Mouse (Mus musculus) testis, postnatal 10 days (tissue): ENCODE results near the gene Map4k1.

Source experiments
- DNase-seq: peaks from one replicate; pipeline ENCODE4 v3.0.0; 2021; ENCODE audit warnings: low spot score

The Map4k1 gene

GRCm38 (mm10) chr7:28977556-28977955 lies 4.3 kb upstream of the Map4k1 start:
- DNase-seq = no peak

GRCm38 (mm10) chr7:28982274-28983013 lies 594 bp downstream of the Map4k1 start:
- no peak for DNase-seq

GRCm38 (mm10) chr7:28983141-28983564 lies 1.3 kb downstream of the Map4k1 start:
- no peak for DNase-seq

- no peak for DNase-seq
These were observed 2.0 kb downstream of the Map4k1 start for GRCm38 (mm10) chr7:28983849-28984248.

DNA sequence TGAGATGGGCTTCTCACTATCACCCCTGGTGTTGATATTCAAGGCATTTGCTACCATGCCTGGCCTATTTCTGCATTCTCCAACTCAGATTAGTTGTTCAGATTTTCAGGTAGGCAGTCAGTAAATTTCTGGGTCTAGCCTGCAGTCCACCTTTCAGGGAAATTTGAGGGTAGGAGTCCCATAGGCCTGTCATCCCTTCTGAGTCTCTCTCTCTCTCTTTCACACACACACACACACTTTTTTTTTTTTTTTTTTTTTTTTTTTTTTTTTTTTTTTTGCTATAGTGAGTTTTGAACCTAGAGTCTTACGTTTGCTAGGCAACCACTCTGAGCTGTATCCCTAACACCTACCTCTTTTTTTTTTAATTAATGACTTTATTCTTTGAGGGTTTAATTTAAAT lies 2.6 kb downstream of the Map4k1 start:
- DNase-seq = no peak

GRCm38 (mm10) chr7:28985207-28985606 lies 3.4 kb downstream of the Map4k1 start:
- DNase-seq = no peak

GRCm38 (mm10) chr7:28990766-28991273 lies 9.0 kb downstream of the Map4k1 start:
- DNase-seq = no peak

DNA sequence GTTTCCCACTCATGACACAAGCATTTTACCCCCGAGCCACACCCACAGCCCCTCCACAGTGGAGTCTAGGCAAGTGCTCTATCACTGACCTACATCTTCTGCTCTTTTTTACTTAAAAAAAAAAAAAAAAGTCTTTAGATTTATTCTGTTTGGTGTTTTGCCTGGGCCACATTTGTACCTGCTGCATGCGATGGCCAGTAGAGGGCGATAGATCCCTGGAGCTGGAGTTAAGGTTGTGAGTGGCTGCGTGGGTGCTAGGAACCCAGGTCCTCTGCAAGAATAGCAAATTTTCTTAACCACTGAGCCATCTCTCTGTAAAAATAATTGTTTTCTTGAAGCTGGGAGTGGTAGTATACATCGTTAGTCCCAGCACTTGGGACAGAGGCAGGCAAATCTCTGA lies 9.8 kb downstream of the Map4k1 start:
- no peak for DNase-seq

- no peak for DNase-seq
These were observed 11.1 kb downstream of the Map4k1 start for GRCm38 (mm10) chr7:28992997-28993396.

GRCm38 (mm10) chr7:28993402-28993801 lies 11.6 kb downstream of the Map4k1 start:
- no peak for DNase-seq

GRCm38 (mm10) chr7:29000651-29001605 lies 19.1 kb downstream of the Map4k1 start:
- DNase-seq = peak; percentile 86

DNA sequence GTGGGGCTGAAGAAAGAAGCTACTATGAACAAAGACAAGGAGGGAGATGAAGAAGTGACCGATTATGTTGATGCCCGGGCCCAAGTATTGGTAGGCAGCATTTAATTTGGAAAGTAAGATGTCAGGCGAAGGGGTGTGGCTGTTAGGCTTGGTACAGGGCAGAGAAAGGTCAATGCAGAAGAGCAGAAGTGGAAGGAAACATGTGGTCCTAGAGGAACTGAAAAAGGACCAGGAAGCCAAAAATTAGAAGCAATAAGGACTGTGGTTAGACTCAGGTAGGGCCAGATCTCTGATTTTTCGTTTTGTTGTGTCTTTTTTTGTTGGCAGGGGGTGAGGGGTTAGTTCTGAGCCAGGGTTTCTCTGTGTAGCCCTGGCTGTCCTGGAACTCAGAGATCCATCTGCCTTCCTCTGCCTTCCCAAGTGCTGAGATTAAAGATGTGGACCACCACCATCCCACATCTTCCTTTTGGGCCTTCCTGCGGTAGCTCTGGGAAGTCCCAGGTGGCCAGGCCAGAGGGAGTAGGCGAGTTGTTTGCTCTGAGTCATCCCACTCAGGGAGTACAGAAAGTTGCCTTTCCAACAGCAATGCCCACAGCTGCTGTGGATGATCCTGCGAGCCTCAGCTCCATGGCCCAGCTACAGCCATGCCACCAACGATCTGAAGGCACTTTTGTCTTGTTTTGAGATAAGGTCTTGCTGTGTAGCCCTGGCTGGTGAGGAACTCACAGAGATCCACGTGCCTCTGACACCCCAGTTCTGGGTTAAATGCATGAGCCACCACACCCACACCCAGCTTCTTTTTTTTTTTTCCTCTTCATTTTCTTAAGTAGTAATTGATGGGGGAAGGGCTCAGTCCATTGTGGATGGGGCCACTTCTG lies 25.6 kb downstream of the Map4k1 start:
- DNase-seq = no peak

GRCm38 (mm10) chr7:29008171-29008570 lies 26.3 kb downstream of the Map4k1 start:
- DNase-seq = no peak

- no peak for DNase-seq
These were observed 26.9 kb downstream of the Map4k1 start for GRCm38 (mm10) chr7:29008714-29009113.

DNA sequence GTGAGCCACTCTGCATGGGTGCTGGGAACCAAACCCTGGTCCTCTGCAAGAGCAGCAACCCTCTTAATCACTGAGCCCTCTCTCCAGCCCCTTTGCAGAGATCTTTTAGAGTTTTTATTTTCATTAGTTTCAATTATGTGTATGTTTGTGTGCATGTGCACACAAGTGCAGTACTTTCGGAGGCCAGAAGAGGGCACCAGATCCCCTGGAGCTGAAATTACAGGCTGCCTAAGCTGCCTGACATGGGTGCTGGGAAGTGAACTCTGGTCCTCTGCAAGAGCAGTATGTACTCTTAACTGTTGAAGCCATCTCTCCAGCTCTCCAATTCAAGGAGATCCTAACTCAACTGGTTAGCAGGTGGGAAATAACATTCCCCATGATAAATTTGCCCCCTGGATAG lies 33.1 kb downstream of the Map4k1 start:
- DNase-seq = no peak

GRCm38 (mm10) chr7:29016440-29016839 lies 34.6 kb downstream of the Map4k1 start:
- no peak for DNase-seq

- DNase-seq = no peak
These were observed 35.4 kb downstream of the Map4k1 start for GRCm38 (mm10) chr7:29017222-29017621.

DNA sequence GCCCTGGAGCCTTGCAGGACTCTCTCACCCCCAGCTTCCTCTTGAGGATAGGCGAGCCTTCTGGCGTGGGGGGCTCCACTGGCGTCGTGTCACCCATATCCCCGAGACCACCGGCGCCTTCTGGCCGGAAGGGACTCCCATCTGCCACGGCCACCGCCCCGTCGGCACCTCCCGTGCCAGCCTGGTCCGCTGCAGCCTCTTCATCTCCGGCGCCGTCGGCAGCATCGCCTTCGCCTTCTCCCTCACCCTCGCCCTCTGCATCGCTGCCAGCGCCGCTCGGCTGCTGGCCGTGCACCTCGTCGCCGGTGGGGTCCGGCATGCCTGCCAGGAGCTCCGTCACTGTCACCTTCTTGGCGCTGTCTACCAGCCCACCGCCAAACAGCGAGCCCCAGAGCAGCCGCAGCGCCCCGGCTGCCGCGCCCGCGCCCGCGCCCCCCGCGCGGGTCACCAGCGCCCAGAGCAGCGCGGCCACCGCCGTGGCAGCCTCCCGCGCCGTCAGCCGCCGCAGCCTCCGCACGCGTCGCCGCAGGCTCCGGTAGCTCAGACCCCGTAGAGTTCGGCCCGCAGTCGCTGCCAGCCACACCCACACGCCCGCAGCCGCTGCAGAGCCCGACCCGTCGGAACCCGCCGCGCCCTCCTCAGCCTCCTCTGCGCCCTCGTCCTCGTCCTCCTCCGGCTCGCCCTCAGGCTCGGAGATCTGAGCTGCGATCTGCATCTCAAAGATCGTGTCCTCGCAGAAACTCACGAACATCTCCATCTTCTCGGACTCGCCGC lies 37.8 kb downstream of the Map4k1 start:
- DNase-seq = no peak

DNA sequence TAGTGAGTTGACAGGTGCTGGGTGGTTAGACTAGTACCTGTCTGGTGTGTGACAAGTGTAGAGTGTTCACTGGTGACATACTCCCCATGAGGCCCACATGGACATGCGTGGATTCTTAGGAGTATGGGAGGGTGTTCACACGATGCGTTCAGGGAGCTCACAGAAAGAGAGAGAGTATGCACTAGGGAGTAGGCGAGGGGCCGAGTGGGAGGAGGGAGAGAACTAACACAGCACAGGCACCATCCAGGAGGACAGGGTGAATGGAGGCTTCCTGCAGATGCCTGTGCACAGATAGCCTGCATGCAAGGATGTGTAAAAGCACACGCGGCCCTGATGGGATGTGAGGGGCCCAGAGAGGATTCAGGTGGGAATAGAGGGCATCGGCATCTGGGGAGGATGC lies 40.6 kb downstream of the Map4k1 start:
- no peak for DNase-seq

DNA sequence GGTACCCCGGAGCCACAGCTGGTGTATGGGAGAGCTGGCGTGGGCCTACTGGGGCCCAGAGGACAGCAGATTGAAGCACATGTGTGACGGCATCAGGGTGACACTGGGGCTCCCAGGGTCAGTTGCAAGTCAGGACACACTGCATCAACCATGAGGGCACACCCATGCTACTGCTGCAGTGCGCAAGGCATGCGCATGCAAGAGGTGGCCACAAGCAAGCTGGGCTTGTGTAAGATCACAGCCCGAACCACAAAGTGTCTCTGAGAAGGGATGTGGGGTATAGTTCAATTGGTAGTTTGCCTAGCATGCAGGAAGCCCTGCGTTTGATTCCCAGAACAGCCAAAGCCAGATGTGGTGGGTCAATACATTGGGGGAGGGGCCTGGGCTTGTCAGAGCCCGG lies 41.7 kb downstream of the Map4k1 start:
- no peak for DNase-seq

GRCm38 (mm10) chr7:29025566-29025965 lies 43.7 kb downstream of the Map4k1 start:
- no peak for DNase-seq
